Mouse (Mus musculus) limb, embryonic 14.5 days (tissue): ENCODE results near the gene Hoxb3. TPM values are rescaled to one million over a fixed set of nuclear protein-coding genes. Genes with fewer than 3 reads are reported as not detected.
A peak's percentile ranks its signal among the peaks of the same experiment; 100 is the strongest.

ENCODE experiments used
- ATAC-seq: fragments of 200-750 bp; cut with Nextera tagmentation; 2 replicates; pipeline ENCODE4 v1.8.0; 2017; ENCODE audit warnings: low read depth, moderate number of reproducible peaks, moderate TSS enrichment; ENCODE audit not compliant: low FRiP score
- DNase-seq: peaks from one replicate; pipeline ENCODE4 v3.0.0-alpha.2; 2015; ENCODE audit warnings: low spot score
- H3K27ac ChIP-seq: fragments of 300-500 bp; sonication (generic); replicated peaks from 2 replicates; pipeline ENCODE4 v1.5.1; 2014; ENCODE audit warnings: low read depth, mild to moderate bottlenecking, low read length, moderate library complexity, mixed read lengths
- H3K27me3 ChIP-seq: fragments of 300-500 bp; sonication (generic); 2 replicates; pipeline ENCODE4 v1.6.1; 2014; ENCODE audit warnings: low read length, mixed read lengths; ENCODE audit not compliant: control insufficient read depth, insufficient read depth
- H3K36me3 ChIP-seq: fragments of 300-500 bp; sonication (generic); 2 replicates; pipeline ENCODE4 v1.6.1; 2014; ENCODE audit warnings: mild to moderate bottlenecking, low read length, moderate library complexity, mixed read lengths; ENCODE audit not compliant: control insufficient read depth, insufficient read depth
- H3K4me1 ChIP-seq: fragments of 300-500 bp; sonication (generic); 2 replicates; pipeline ENCODE4 v1.6.1; 2014; ENCODE audit warnings: antibody characterized with exemption, low read length, mixed read lengths; ENCODE audit not compliant: control insufficient read depth, insufficient read depth
- H3K4me2 ChIP-seq: fragments of 300-500 bp; sonication (generic); replicated peaks from 2 replicates; pipeline ENCODE4 v1.6.1; 2014; ENCODE audit warnings: low read depth, mild to moderate bottlenecking, low read length, moderate library complexity; ENCODE audit not compliant: severe bottlenecking
- H3K4me3 ChIP-seq: fragments of 300-500 bp; sonication (generic); replicated peaks from 2 replicates; pipeline ENCODE4 v1.5.1; 2014; ENCODE audit warnings: low read length
- H3K9ac ChIP-seq: fragments of 300-500 bp; sonication (generic); 2 replicates; pipeline ENCODE4 v1.6.1; 2014; ENCODE audit warnings: mild to moderate bottlenecking, low read depth, low read length, moderate library complexity; ENCODE audit not compliant: severe bottlenecking
- H3K9me3 ChIP-seq: fragments of 300-500 bp; sonication (generic); 2 replicates; pipeline ENCODE4 v1.6.1; 2016; ENCODE audit warnings: low read length; ENCODE audit not compliant: control insufficient read depth
- POLR2A ChIP-seq: fragments of 200-500 bp; IDR thresholded peaks from 2 replicates; pipeline ENCODE4 v1.8.0; 2012; ENCODE audit warnings: inconsistent platforms, mild to moderate bottlenecking, moderate library complexity, borderline replicate concordance; ENCODE audit not compliant: insufficient read depth, insufficient read length; ENCODE audit errors: extremely low read depth
- WGBS: fragments of 180-500 bp; shearing (Covaris S2); extraction: QIAGEN DNeasy Blood & Tissue Kit; methylation state at CpG from one replicate; pipeline ENCODE4 v1.1.7; 2014; 5-methylcytosine and 5-hydroxymethylcytosine counted together
- polyA plus RNA-seq, 2 experiments: library from polyadenylated mRNA; depleted of rRNA in 1 of 2; stranded (reverse) in 1 of 2; unstranded in 1 of 2; fragments of >200 nt; fragmentation: Nextera tagmentation in 1 of 2; extraction: Ambion mirVana in 1 of 2; gene quantifications; 2 replicates each; pipeline versions ENCODE4 v1.2.1 to v1.2.3; 2012 to 2014

Gene Hoxb3
- 4.9 and 5.4 TPM in 2 replicates for polyA plus RNA-seq (2012; rRNA removed)
- polyA plus RNA-seq (2014; fragmentation: Nextera tagmentation; extraction: Ambion mirVana), result 0.18 and 0.69 TPM in 2 replicates

DNA sequence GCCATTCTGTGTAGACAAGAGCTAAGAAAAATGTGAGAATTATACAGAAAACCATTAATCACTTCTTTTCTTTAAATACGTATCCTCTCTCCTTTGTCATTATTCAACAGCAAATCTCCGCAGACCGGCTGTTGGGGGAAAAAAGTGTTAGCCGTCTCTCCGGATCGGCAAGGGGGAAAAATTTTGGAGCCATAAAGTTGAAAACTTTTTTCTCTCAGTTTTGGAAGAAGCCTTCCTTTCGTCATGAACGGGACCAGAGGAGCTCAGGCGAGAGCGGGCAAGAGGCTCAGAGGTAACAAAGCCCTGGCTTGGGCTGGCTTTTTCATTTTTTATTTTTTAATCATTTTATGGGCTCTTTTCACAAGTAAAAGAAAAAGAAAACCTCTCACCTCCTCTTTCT is at the start of gene Hoxb3:
Gene Hoxb3, plus strand, starts transcription at position 173 of the 400 bp plus-strand sequence.
- no peaks in the 10 kb centered on the region for H3K36me3 ChIP-seq
- no peak within 1 kb of the TSS for H3K4me3 ChIP-seq
- H3K27ac ChIP-seq, result no peak within 1 kb of the TSS
- ATAC-seq, result no peak
- DNase-seq, result no peak
- H3K9ac ChIP-seq, result no peak within 1 kb of the TSS
- H3K27me3 ChIP-seq, result peaks cover 98% of the 10 kb centered on the region
- no peak for TF ChIP-seq POLR2A
- H3K4me1 ChIP-seq, result peaks cover 5% of the 10 kb centered on the region
- H3K4me2 ChIP-seq, result no peak within 1 kb of the TSS
- H3K9me3 ChIP-seq, result no peaks in the 10 kb centered on the region
- 17% methylated on average over 10 of the region's 10 CpGs for WGBS

DNA sequence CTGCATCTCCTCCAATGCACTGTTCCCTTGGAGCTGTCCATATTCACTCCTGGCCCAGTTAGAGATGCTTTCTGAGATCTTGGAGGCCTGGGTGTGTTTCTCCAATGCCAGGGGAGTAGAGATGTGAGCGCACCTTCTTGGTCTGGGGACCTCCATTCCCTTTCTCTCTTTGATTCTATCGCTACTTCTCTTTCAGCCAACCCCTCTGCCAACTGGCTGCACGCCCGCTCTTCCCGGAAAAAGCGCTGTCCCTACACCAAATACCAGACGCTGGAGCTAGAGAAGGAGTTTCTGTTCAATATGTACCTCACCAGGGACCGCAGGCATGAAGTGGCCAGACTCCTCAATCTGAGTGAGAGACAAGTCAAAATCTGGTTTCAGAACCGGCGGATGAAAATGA is 48.7 kb upstream of the Hoxb3 start:
- DNase-seq (no peak), ATAC-seq (no peak)
- Histone ChIP-seq H3K27ac (no peak overlapping the region), H3K9ac (no peak overlapping the region), H3K36me3 (no peaks in the 10 kb centered on the region), H3K4me2 (no peak overlapping the region), H3K4me3 (no peak overlapping the region), H3K4me1 (no peaks in the 10 kb centered on the region), H3K27me3 (peaks cover 100% of the 10 kb centered on the region), H3K9me3 (no peaks in the 10 kb centered on the region)
- TF ChIP-seq POLR2A, result no peak
- 22% methylated on average over 10 of the region's 10 CpGs for WGBS

DNA sequence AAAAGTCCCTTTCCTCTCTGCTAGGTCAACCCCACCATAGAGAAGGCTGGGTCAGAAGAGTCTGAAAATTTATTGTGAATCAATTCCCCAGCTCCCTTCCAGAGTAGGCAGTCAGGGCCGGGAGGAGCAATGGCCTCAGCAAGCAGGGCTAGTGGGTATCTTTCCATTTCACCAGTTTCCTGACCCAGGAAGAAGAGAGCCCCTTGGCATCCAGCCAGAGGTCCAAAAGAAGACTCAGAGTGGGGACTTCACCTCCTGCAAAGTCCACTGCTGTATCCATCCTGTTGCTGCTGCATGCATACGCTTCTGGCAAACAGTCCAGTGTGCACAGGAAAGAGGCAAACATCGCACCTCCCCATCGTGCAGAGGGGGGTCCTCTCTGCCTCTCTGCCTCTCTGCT is 47.2 kb upstream of the Hoxb3 start:
- Histone ChIP-seq H3K9me3 (no peaks in the 10 kb centered on the region), H3K36me3 (no peaks in the 10 kb centered on the region), H3K9ac (no peak overlapping the region), H3K4me3 (no peak overlapping the region), H3K27ac (no peak overlapping the region), H3K27me3 (peaks cover 100% of the 10 kb centered on the region), H3K4me1 (no peaks in the 10 kb centered on the region), H3K4me2 (no peak overlapping the region)
- no peak for ATAC-seq
- no peak for TF ChIP-seq POLR2A
- no peak for DNase-seq
- 17% methylated on average over 4 of the region's 4 CpGs for WGBS

DNA sequence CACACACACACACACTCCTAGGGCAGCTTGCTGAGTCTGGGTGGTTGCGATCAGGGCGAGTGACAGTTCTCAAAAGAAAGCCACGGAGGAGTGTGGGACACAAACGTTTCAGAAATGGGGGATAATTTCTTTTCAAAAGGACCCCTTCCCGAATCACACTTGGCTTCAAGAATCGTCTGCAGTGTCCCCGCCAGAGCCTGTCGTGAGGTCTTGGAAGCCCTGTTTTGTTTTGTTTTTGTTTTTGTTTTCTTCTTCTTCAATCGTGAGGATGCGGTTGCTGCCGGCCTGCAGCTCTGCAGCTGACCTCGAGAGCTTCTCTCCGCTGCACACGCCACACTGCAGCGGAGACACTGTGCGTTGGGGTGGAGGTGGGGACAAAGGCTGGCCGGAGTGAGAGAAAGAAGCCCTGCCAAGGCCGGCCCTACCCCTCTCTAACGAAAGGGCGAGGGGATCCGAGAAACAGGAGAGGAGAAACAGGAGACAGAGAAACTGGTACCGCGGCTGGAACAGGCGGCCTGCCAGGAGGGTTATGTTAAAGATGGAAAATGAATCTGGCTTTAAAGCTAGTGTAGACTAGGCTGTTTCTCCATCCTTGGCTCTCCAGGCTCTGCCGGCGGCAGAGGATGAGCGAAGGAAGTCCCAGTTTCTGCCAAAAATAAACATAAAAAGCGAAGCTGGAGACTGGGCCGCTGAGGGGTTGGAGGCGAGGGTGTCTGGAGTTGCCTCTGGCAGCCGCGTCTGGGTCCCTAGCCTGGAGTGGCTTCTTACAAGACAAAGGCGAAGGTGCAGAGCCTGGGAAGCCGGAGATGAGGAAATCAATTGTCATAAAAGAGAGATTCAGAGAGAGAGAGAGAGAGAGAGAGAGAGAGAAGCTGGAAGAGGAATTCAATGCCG is 45.7 kb upstream of the Hoxb3 start:
- ATAC-seq (no peak), DNase-seq (no peak)
- no peaks in the 10 kb centered on the region for H3K4me1 ChIP-seq
- no peaks in the 10 kb centered on the region for H3K9me3 ChIP-seq
- no peak overlapping the region for H3K4me2 ChIP-seq
- no peaks in the 10 kb centered on the region for H3K36me3 ChIP-seq
- no peak overlapping the region for H3K4me3 ChIP-seq
- no peak overlapping the region for H3K27ac ChIP-seq
- H3K27me3 ChIP-seq, result peaks cover 99% of the 10 kb centered on the region
- no peak overlapping the region for H3K9ac ChIP-seq
- no peak for TF ChIP-seq POLR2A
- WGBS, result under 1% methylated on average over 35 of the region's 35 CpGs

DNA sequence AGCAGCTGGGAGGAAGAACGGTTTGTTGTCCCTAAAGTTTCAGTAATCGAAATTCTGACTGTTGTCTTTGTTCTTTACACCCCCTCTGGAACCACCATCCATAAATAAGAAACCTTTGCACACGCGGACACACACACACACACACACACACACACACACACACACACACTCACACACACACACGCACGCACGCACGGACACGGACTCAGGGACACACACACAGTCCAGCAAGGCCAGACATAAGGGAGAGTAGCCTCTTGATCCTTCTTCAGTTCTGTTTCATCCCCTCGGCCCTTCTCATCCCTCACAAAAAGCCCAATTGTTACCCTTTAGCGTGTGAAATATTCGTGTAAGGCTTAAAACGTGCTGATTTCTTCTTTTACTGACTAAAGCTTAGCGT is 44.8 kb upstream of the Hoxb3 start:
- ATAC-seq (no peak), DNase-seq (no peak)
- peaks cover 99% of the 10 kb centered on the region for H3K27me3 ChIP-seq
- no peak overlapping the region for H3K4me2 ChIP-seq
- no peaks in the 10 kb centered on the region for H3K36me3 ChIP-seq
- no peaks in the 10 kb centered on the region for H3K9me3 ChIP-seq
- WGBS, result 4% methylated on average over 14 of the region's 14 CpGs
- no peak overlapping the region for H3K27ac ChIP-seq
- H3K4me3 ChIP-seq, result no peak overlapping the region
- TF ChIP-seq POLR2A, result no peak
- H3K4me1 ChIP-seq, result no peaks in the 10 kb centered on the region
- no peak overlapping the region for H3K9ac ChIP-seq

DNA sequence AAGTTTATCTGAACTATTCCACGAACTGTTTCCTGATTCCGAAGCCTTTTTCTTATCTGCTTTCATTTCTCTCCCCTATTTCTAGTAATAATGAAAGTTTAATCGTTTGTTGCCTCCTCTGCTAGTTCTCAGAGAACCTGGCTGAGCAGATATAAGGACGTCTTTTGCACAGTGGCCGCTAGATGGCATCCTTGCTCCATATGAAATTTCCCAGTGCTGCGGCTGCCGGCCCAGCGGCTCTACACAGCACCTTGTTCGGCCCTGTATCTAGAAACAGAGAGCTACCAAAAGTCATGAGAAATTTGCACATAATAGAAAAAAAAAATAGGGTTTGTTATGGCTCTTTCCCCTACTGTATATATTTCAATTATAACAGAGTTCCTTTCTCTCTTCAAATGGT is 44.4 kb upstream of the Hoxb3 start:
- Histone ChIP-seq H3K9ac (no peak overlapping the region), H3K4me3 (no peak overlapping the region), H3K4me1 (no peaks in the 10 kb centered on the region), H3K9me3 (no peaks in the 10 kb centered on the region), H3K4me2 (no peak overlapping the region), H3K27me3 (peaks cover 98% of the 10 kb centered on the region), H3K27ac (no peak overlapping the region), H3K36me3 (no peaks in the 10 kb centered on the region)
- ATAC-seq, result peak; percentile 86
- TF ChIP-seq POLR2A, result no peak
- DNase-seq, result peak; percentile 91
- under 1% methylated on average over 9 of the region's 9 CpGs for WGBS
